Mouse (Mus musculus) urinary bladder, postnatal 25 days (tissue): ENCODE results near the gene Ccdc194.
"Not testable (repeated sequence)": the region's sequence is repeated elsewhere in the genome, so short reads cannot be mapped to it uniquely, and the experiment has no call there.

Source experiments
- DNase-seq: peaks from one replicate; pipeline ENCODE4 v3.0.0; 2022; ENCODE audit warnings: low spot score

Ccdc194 gene

GRCm38 (mm10) chr8:71554001-71554400 lies 28.5 kb upstream of the Ccdc194 start:
- DNase-seq: no peak

- no peak for DNase-seq
These were observed 27.3 kb upstream of the Ccdc194 start for GRCm38 (mm10) chr8:71552770-71553169.

- no peak for DNase-seq
These were observed 25.2 kb upstream of the Ccdc194 start for GRCm38 (mm10) chr8:71550754-71551153.

GRCm38 (mm10) chr8:71547590-71547989 lies 22.1 kb upstream of the Ccdc194 start:
- no peak for DNase-seq

GRCm38 (mm10) chr8:71545053-71545452 lies 19.5 kb upstream of the Ccdc194 start:
- DNase-seq: no peak

- DNase-seq: no peak
These were observed 18.2 kb upstream of the Ccdc194 start for GRCm38 (mm10) chr8:71543755-71544154.

GRCm38 (mm10) chr8:71542632-71543343 lies 17.3 kb upstream of the Ccdc194 start, which contains the start of gene Mvb12a:
Gene Mvb12a, plus strand, starts transcription at chr8:71542922.
- peak; percentile 81 for DNase-seq

GRCm38 (mm10) chr8:71537028-71537867 lies 11.7 kb upstream of the Ccdc194 start, which contains the start of gene Bst2:
Gene Bst2, minus strand, starts transcription at chr8:71537456.
- peak; percentile 73 for DNase-seq

GRCm38 (mm10) chr8:71535663-71536062 lies 10.2 kb upstream of the Ccdc194 start:
- no peak for DNase-seq

- no peak for DNase-seq
These were observed 8.8 kb upstream of the Ccdc194 start for GRCm38 (mm10) chr8:71534263-71534810.

GRCm38 (mm10) chr8:71530735-71531467 lies 5.4 kb upstream of the Ccdc194 start:
- not testable (repeated sequence) for DNase-seq

GRCm38 (mm10) chr8:71528362-71529073 lies 3.0 kb upstream of the Ccdc194 start:
- no peak for DNase-seq

- DNase-seq: no peak
These were observed 1.8 kb upstream of the Ccdc194 start for GRCm38 (mm10) chr8:71527162-71527870.

GRCm38 (mm10) chr8:71526272-71526671 lies 761 bp upstream of the Ccdc194 start:
- DNase-seq: no peak

- DNase-seq: peak; percentile 94
These were observed 3.9 kb downstream of the Ccdc194 start for GRCm38 (mm10) chr8:71521634-71522033.

- peak; percentile 51 for DNase-seq
These were observed 6.3 kb downstream of the Ccdc194 start for GRCm38 (mm10) chr8:71519037-71519825.

- DNase-seq: no peak
These were observed 8.7 kb downstream of the Ccdc194 start for GRCm38 (mm10) chr8:71516786-71517185.

- no peak for DNase-seq
These were observed 10.5 kb downstream of the Ccdc194 start for GRCm38 (mm10) chr8:71515043-71515442.

- no peak for DNase-seq
These were observed 12.3 kb downstream of the Ccdc194 start for GRCm38 (mm10) chr8:71513018-71513754.
